Mouse (Mus musculus) heart, embryonic 15.5 days (tissue): ENCODE measurements around the gene Ifitm3. TPM values are rescaled to one million over a fixed set of nuclear protein-coding genes. Genes with fewer than 3 reads are reported as not detected.
"Not testable (repeated sequence)": the region's sequence is repeated elsewhere in the genome, so short reads cannot be mapped to it uniquely, and the experiment has no call there.

Experiments used
- ATAC-seq: fragments of 200-750 bp; cut with Nextera tagmentation; replicated peaks from 2 replicates; pipeline ENCODE4 v1.8.0; 2017; ENCODE audit warnings: low read depth, moderate TSS enrichment; ENCODE audit not compliant: insufficient number of reproducible peaks, insufficient read depth, low FRiP score
- H3K27ac ChIP-seq: fragments of 300-500 bp; sonication (generic); 2 replicates; pipeline ENCODE4 v1.5.1; 2015; ENCODE audit warnings: mild to moderate bottlenecking, inconsistent platforms
- H3K27me3 ChIP-seq: fragments of 300-500 bp; sonication (generic); 2 replicates; pipeline ENCODE4 v1.6.1; 2015; ENCODE audit warnings: inconsistent platforms
- H3K36me3 ChIP-seq: fragments of 300-500 bp; sonication (generic); 2 replicates; pipeline ENCODE4 v1.6.1; 2015; ENCODE audit warnings: mild to moderate bottlenecking, inconsistent platforms
- H3K4me1 ChIP-seq: fragments of 300-500 bp; sonication (generic); replicated peaks from 2 replicates; pipeline ENCODE4 v1.6.1; 2015; ENCODE audit warnings: inconsistent platforms
- H3K4me2 ChIP-seq: fragments of 300-500 bp; sonication (generic); 2 replicates; pipeline ENCODE4 v1.6.1; 2015; ENCODE audit warnings: inconsistent platforms, mild to moderate bottlenecking, moderate library complexity
- H3K4me3 ChIP-seq: fragments of 300-500 bp; sonication (generic); 2 replicates; pipeline ENCODE4 v1.5.1; 2015; ENCODE audit warnings: mild to moderate bottlenecking, inconsistent platforms
- H3K9ac ChIP-seq: fragments of 300-500 bp; sonication (generic); 2 replicates; pipeline ENCODE4 v1.6.1; 2015; ENCODE audit warnings: mild to moderate bottlenecking, inconsistent platforms
- H3K9me3 ChIP-seq: fragments of 300-500 bp; sonication (generic); replicated peaks from 2 replicates; pipeline ENCODE4 v1.6.1; 2016; ENCODE audit warnings: inconsistent platforms
- WGBS: fragments of 180-500 bp; shearing (Covaris S2); methylation state at CpG from one replicate; pipeline ENCODE4 v1.1.7; 2015; ENCODE audit warnings: mixed read lengths; 5-methylcytosine and 5-hydroxymethylcytosine counted together
- polyA plus RNA-seq: library from polyadenylated mRNA; unstranded; fragments of >200 nt; fragmentation: Nextera tagmentation; extraction: Ambion mirVana; gene quantifications from 2 replicates; pipeline ENCODE4 v1.2.1, GENCODE M21; 2015

The Ifitm3 gene
- polyA plus RNA-seq, 1 experiment from 2014 or later: 103 TPM

GRCm38 (mm10) chr7:140990185-140990584 is 20.4 kb downstream of the Ifitm3 start:
- Histone ChIP-seq H3K4me3 (no peak overlapping the region), H3K9ac (no peak overlapping the region), H3K9me3 (no peaks in the 10 kb centered on the region), H3K36me3 (no peaks in the 10 kb centered on the region), H3K4me2 (no peak overlapping the region; the same call in 1 of the 2 replicates), H3K4me1 (no peaks in the 10 kb centered on the region), H3K27me3 (no peaks in the 10 kb centered on the region), H3K27ac (no peak overlapping the region)
- 51% methylated on average over 6 of the region's 6 CpGs for WGBS
- no peak for ATAC-seq

- H3K9ac ChIP-seq: no peak overlapping the region
- H3K27ac ChIP-seq: no peak overlapping the region
- no peaks in the 10 kb centered on the region for H3K36me3 ChIP-seq
- no peaks in the 10 kb centered on the region for H3K27me3 ChIP-seq
- 63% methylated on average over 4 of the region's 4 CpGs for WGBS
- no peaks in the 10 kb centered on the region for H3K4me1 ChIP-seq
- no peaks in the 10 kb centered on the region for H3K9me3 ChIP-seq
- ATAC-seq: no peak
- H3K4me2 ChIP-seq: no peak overlapping the region
- H3K4me3 ChIP-seq: no peak overlapping the region
Measured at GRCm38 (mm10) chr7:140989022-140989421, 21.5 kb downstream of the Ifitm3 start.

GRCm38 (mm10) chr7:140987182-140988138 is 23.1 kb downstream of the Ifitm3 start:
- Histone ChIP-seq H3K9ac (no peak overlapping the region), H3K9me3 (no peaks in the 10 kb centered on the region), H3K27me3 (no peaks in the 10 kb centered on the region; the same call in 1 of the 2 replicates), H3K4me1 (no peaks in the 10 kb centered on the region), H3K36me3 (no peaks in the 10 kb centered on the region), H3K4me2 (no peak overlapping the region), H3K4me3 (no peak overlapping the region), H3K27ac (no peak overlapping the region)
- ATAC-seq: no peak
- 71% methylated on average over 17 of the region's 17 CpGs for WGBS

- no peak overlapping the region for H3K4me3 ChIP-seq
- no peak overlapping the region for H3K4me2 ChIP-seq
- no peaks in the 10 kb centered on the region for H3K9me3 ChIP-seq
- H3K4me1 ChIP-seq: no peaks in the 10 kb centered on the region
- no peak overlapping the region for H3K27ac ChIP-seq
- no peaks in the 10 kb centered on the region for H3K36me3 ChIP-seq
- no peak overlapping the region for H3K9ac ChIP-seq
- no peak for ATAC-seq
- WGBS: 59% methylated on average over 7 of the region's 7 CpGs
- no peaks in the 10 kb centered on the region; the same call in 1 of the 2 replicates for H3K27me3 ChIP-seq
Measured at GRCm38 (mm10) chr7:140982971-140983370, 27.6 kb downstream of the Ifitm3 start.

- ATAC-seq: no peak
- Histone ChIP-seq H3K36me3 (no peaks in the 10 kb centered on the region), H3K9ac (no peak overlapping the region), H3K27me3 (no peaks in the 10 kb centered on the region; the same call in 1 of the 2 replicates), H3K9me3 (no peaks in the 10 kb centered on the region), H3K4me2 (no peak overlapping the region), H3K4me3 (no peak overlapping the region), H3K4me1 (no peaks in the 10 kb centered on the region), H3K27ac (no peak overlapping the region)
- WGBS: 82% methylated on average over 8 of the region's 8 CpGs
Measured at GRCm38 (mm10) chr7:140981704-140982103, 28.9 kb downstream of the Ifitm3 start.

GRCm38 (mm10) chr7:140976720-140977119 is 33.9 kb downstream of the Ifitm3 start:
- not testable (repeated sequence) for H3K27ac ChIP-seq, H3K9ac ChIP-seq, H3K4me1 ChIP-seq, H3K36me3 ChIP-seq, ATAC-seq, H3K4me3 ChIP-seq, H3K9me3 ChIP-seq, H3K4me2 ChIP-seq, H3K27me3 ChIP-seq
- 85% methylated on average over 9 of the region's 9 CpGs for WGBS

GRCm38 (mm10) chr7:140975465-140975864 is 35.1 kb downstream of the Ifitm3 start:
- Histone ChIP-seq H3K9ac (no peak overlapping the region), H3K4me3 (no peak overlapping the region), H3K4me2 (no peak overlapping the region), H3K27ac (no peak overlapping the region), H3K27me3 (peaks cover 8% of the 10 kb centered on the region), H3K9me3 (no peaks in the 10 kb centered on the region), H3K36me3 (no peaks in the 10 kb centered on the region), H3K4me1 (peaks cover 7% of the 10 kb centered on the region; the same call in 1 of the 2 replicates)
- WGBS: 36% methylated on average over 3 of the region's 3 CpGs
- ATAC-seq: no peak

- no peak overlapping the region for H3K9ac ChIP-seq
- H3K4me2 ChIP-seq: no peak overlapping the region
- H3K27me3 ChIP-seq: peaks cover 8% of the 10 kb centered on the region
- H3K4me3 ChIP-seq: no peak overlapping the region
- H3K36me3 ChIP-seq: no peaks in the 10 kb centered on the region
- peaks cover 7% of the 10 kb centered on the region; the same call in 1 of the 2 replicates for H3K4me1 ChIP-seq
- no peaks in the 10 kb centered on the region for H3K9me3 ChIP-seq
- 9% methylated on average over 9 of the region's 9 CpGs for WGBS
- no peak for ATAC-seq
- H3K27ac ChIP-seq: no peak overlapping the region
Measured at GRCm38 (mm10) chr7:140974940-140975339, 35.6 kb downstream of the Ifitm3 start.

GRCm38 (mm10) chr7:140973396-140974165 is 37.0 kb downstream of the Ifitm3 start:
- Histone ChIP-seq H3K9me3 (no peaks in the 10 kb centered on the region), H3K36me3 (no peaks in the 10 kb centered on the region), H3K9ac (no peak overlapping the region), H3K4me1 (peaks cover 7% of the 10 kb centered on the region; the same call in 1 of the 2 replicates), H3K4me3 (no peak overlapping the region), H3K27ac (no peak overlapping the region), H3K27me3 (peaks cover 12% of the 10 kb centered on the region), H3K4me2 (no peak overlapping the region)
- WGBS: 45% methylated on average over 14 of the region's 14 CpGs
- no peak for ATAC-seq

- Histone ChIP-seq H3K36me3 (no peaks in the 10 kb centered on the region), H3K9ac (no peak overlapping the region), H3K9me3 (no peaks in the 10 kb centered on the region), H3K4me1 (peaks cover 7% of the 10 kb centered on the region; the same call in 1 of the 2 replicates), H3K4me2 (no peak overlapping the region), H3K27ac (peak overlapping the region; percentile 73), H3K4me3 (no peak overlapping the region), H3K27me3 (peaks cover 20% of the 10 kb centered on the region)
- ATAC-seq: 0 out of 2 replicates have a peak, but pooled peaks have one; percentile 44
- WGBS: 53% methylated on average over 8 of the region's 8 CpGs
Measured at GRCm38 (mm10) chr7:140971479-140972171, 38.9 kb downstream of the Ifitm3 start.

GRCm38 (mm10) chr7:140970931-140971330 is 39.6 kb downstream of the Ifitm3 start:
- H3K4me1 ChIP-seq: peaks cover 7% of the 10 kb centered on the region; the same call in 1 of the 2 replicates
- H3K4me2 ChIP-seq: no peak overlapping the region
- no peaks in the 10 kb centered on the region for H3K9me3 ChIP-seq
- no peaks in the 10 kb centered on the region for H3K36me3 ChIP-seq
- peak overlapping the region; percentile 73 for H3K27ac ChIP-seq
- no peak for ATAC-seq
- H3K4me3 ChIP-seq: no peak overlapping the region
- WGBS: 16% methylated on average over 7 of the region's 7 CpGs
- H3K27me3 ChIP-seq: peaks cover 20% of the 10 kb centered on the region
- no peak overlapping the region for H3K9ac ChIP-seq
